Mouse (Mus musculus): ENCODE results near the gene Pdgfra. TPM values are rescaled to one million over a fixed set of nuclear protein-coding genes. Genes with fewer than 3 reads are reported as not detected.
A peak's percentile ranks its signal among the peaks of the same experiment; 100 is the strongest.

The Pdgfra gene
- polyA plus RNA-seq, 1 experiment from 2014 or later = 20.4 TPM

- H3K36me3 ChIP-seq = peaks cover 31% of the 10 kb centered on the region
- 59% methylated on average over 15 of the region's 15 CpGs for WGBS
- no peak for DNase-seq (ENCODE audit: low spot score)
- H3K9me3 ChIP-seq = no peaks in the 10 kb centered on the region
- H3K27ac ChIP-seq = no peak overlapping the region; the same call in 1 of the 2 replicates
- H3K27me3 ChIP-seq (ENCODE audit: insufficient read depth, poor library complexity, severe bottlenecking) = no peaks in the 10 kb centered on the region
- H3K4me1 ChIP-seq (replicated peaks) = peaks cover 11% of the 10 kb centered on the region
- H3K4me3 ChIP-seq = no peak overlapping the region
Measured at GRCm38 (mm10) chr5:75189319-75189987, 37.4 kb downstream of the Pdgfra start.

GRCm38 (mm10) chr5:75193107-75193506 lies 41.0 kb downstream of the Pdgfra start:
- 94% methylated on average over 5 of the region's 5 CpGs for WGBS
- Histone ChIP-seq H3K4me3 (no peak overlapping the region), H3K27me3 (ENCODE audit: insufficient read depth, poor library complexity, severe bottlenecking) (no peaks in the 10 kb centered on the region), H3K36me3 (peaks cover 30% of the 10 kb centered on the region), H3K4me1 (replicated peaks) (peaks cover 11% of the 10 kb centered on the region), H3K9me3 (no peaks in the 10 kb centered on the region), H3K27ac (no peak overlapping the region)
- no peak for DNase-seq (ENCODE audit: low spot score)

GRCm38 (mm10) chr5:75198413-75198812 lies 46.3 kb downstream of the Pdgfra start:
- H3K9me3 ChIP-seq = no peaks in the 10 kb centered on the region
- no peak overlapping the region for H3K4me3 ChIP-seq
- peaks cover 12% of the 10 kb centered on the region; the same call in 1 of the 2 replicates for H3K36me3 ChIP-seq
- H3K27me3 ChIP-seq (ENCODE audit: insufficient read depth, poor library complexity, severe bottlenecking) = no peaks in the 10 kb centered on the region
- DNase-seq (ENCODE audit: low spot score) = no peak
- no peak overlapping the region for H3K27ac ChIP-seq
- 0 out of 2 replicates have a peak, but pooled peaks cover 3% of the 10 kb centered on the region for H3K4me1 ChIP-seq (replicated peaks)
- WGBS = 84% methylated on average over 8 of the region's 8 CpGs

GRCm38 (mm10) chr5:75199698-75200365 lies 47.7 kb downstream of the Pdgfra start:
- Histone ChIP-seq H3K36me3 (peaks cover 6% of the 10 kb centered on the region; the same call in 1 of the 2 replicates), H3K9me3 (no peaks in the 10 kb centered on the region), H3K27ac (no peak overlapping the region), H3K4me3 (no peak overlapping the region), H3K4me1 (replicated peaks) (0 out of 2 replicates have a peak, but pooled peaks cover 3% of the 10 kb centered on the region), H3K27me3 (ENCODE audit: insufficient read depth, poor library complexity, severe bottlenecking) (no peaks in the 10 kb centered on the region)
- DNase-seq (ENCODE audit: low spot score) = no peak
- 81% methylated on average over 9 of the region's 9 CpGs for WGBS

- Histone ChIP-seq H3K27me3 (ENCODE audit: insufficient read depth, poor library complexity, severe bottlenecking) (no peaks in the 10 kb centered on the region), H3K27ac (no peak overlapping the region), H3K4me3 (no peak overlapping the region), H3K36me3 (0 out of 2 replicates have a peak, but pooled peaks cover 1% of the 10 kb centered on the region), H3K4me1 (replicated peaks) (0 out of 2 replicates have a peak, but pooled peaks cover 3% of the 10 kb centered on the region), H3K9me3 (no peaks in the 10 kb centered on the region)
- 96% methylated on average over 10 of the region's 10 CpGs for WGBS
- DNase-seq (ENCODE audit: low spot score) = no peak
Measured at GRCm38 (mm10) chr5:75200366-75200724, 48.3 kb downstream of the Pdgfra start.

- WGBS = 88% methylated on average over 3 of the region's 3 CpGs
- H3K27ac ChIP-seq = no peak overlapping the region
- no peaks in the 10 kb centered on the region for H3K4me1 ChIP-seq (replicated peaks)
- H3K27me3 ChIP-seq (ENCODE audit: insufficient read depth, poor library complexity, severe bottlenecking) = no peaks in the 10 kb centered on the region
- no peak for DNase-seq (ENCODE audit: low spot score)
- H3K36me3 ChIP-seq = no peaks in the 10 kb centered on the region
- H3K9me3 ChIP-seq = no peaks in the 10 kb centered on the region
- H3K4me3 ChIP-seq = no peak overlapping the region
Measured at GRCm38 (mm10) chr5:75207905-75208304, 55.8 kb downstream of the Pdgfra start.

- 25% methylated on average over 1 of the region's 1 CpGs for WGBS
- no peaks in the 10 kb centered on the region for H3K9me3 ChIP-seq
- H3K27me3 ChIP-seq (ENCODE audit: insufficient read depth, poor library complexity, severe bottlenecking) = no peaks in the 10 kb centered on the region
- DNase-seq (ENCODE audit: low spot score) = no peak
- H3K27ac ChIP-seq = peak overlapping the region; percentile 69
- no peaks in the 10 kb centered on the region; the same call in 1 of the 2 replicates for H3K4me1 ChIP-seq (replicated peaks)
- H3K36me3 ChIP-seq = no peaks in the 10 kb centered on the region
- no peak overlapping the region for H3K4me3 ChIP-seq
Measured at GRCm38 (mm10) chr5:75209966-75210365, 57.9 kb downstream of the Pdgfra start.

GRCm38 (mm10) chr5:75214520-75214919 lies 62.4 kb downstream of the Pdgfra start:
- no peak for DNase-seq (ENCODE audit: low spot score)
- no peaks in the 10 kb centered on the region for H3K9me3 ChIP-seq
- no peaks in the 10 kb centered on the region for H3K27me3 ChIP-seq (ENCODE audit: insufficient read depth, poor library complexity, severe bottlenecking)
- H3K4me1 ChIP-seq (replicated peaks) = peaks cover 8% of the 10 kb centered on the region; the same call in 1 of the 2 replicates
- peak overlapping the region; percentile 23; the same call in 1 of the 2 replicates for H3K27ac ChIP-seq
- no peaks in the 10 kb centered on the region for H3K36me3 ChIP-seq
- H3K4me3 ChIP-seq = no peak overlapping the region
- 55% methylated on average over 6 of the region's 6 CpGs for WGBS

- no peaks in the 10 kb centered on the region for H3K36me3 ChIP-seq
- peaks cover 8% of the 10 kb centered on the region; the same call in 1 of the 2 replicates for H3K4me1 ChIP-seq (replicated peaks)
- peak overlapping the region; percentile 23 for H3K27ac ChIP-seq
- no peaks in the 10 kb centered on the region for H3K27me3 ChIP-seq (ENCODE audit: insufficient read depth, poor library complexity, severe bottlenecking)
- no peak for DNase-seq (ENCODE audit: low spot score)
- no peak overlapping the region for H3K4me3 ChIP-seq
- 77% methylated on average over 7 of the region's 7 CpGs for WGBS
- no peaks in the 10 kb centered on the region for H3K9me3 ChIP-seq
Measured at GRCm38 (mm10) chr5:75214929-75215328, 62.8 kb downstream of the Pdgfra start.

- DNase-seq (ENCODE audit: low spot score) = no peak
- Histone ChIP-seq H3K27ac (peak overlapping the region; percentile 40; the same call in 1 of the 2 replicates), H3K4me1 (replicated peaks) (peaks cover 8% of the 10 kb centered on the region; the same call in 1 of the 2 replicates), H3K36me3 (no peaks in the 10 kb centered on the region), H3K9me3 (no peaks in the 10 kb centered on the region), H3K27me3 (ENCODE audit: insufficient read depth, poor library complexity, severe bottlenecking) (no peaks in the 10 kb centered on the region), H3K4me3 (no peak overlapping the region)
- 63% methylated on average over 7 of the region's 7 CpGs for WGBS
Measured at GRCm38 (mm10) chr5:75215678-75216256, 63.7 kb downstream of the Pdgfra start.

- no peak for DNase-seq (ENCODE audit: low spot score)
- H3K4me3 ChIP-seq = no peak overlapping the region
- 83% methylated on average over 10 of the region's 10 CpGs for WGBS
Measured at GRCm38 (mm10) chr5:75221610-75222009, 69.5 kb downstream of the Pdgfra start.

GRCm38 (mm10) chr5:75222491-75223265 lies 70.6 kb downstream of the Pdgfra start:
- H3K36me3 ChIP-seq = no peaks in the 10 kb centered on the region
- no peak overlapping the region for H3K4me3 ChIP-seq
- no peaks in the 10 kb centered on the region for H3K27me3 ChIP-seq (ENCODE audit: insufficient read depth, poor library complexity, severe bottlenecking)
- WGBS = 53% methylated on average over 10 of the region's 10 CpGs
- H3K27ac ChIP-seq = peak overlapping the region; percentile 85
- peak; percentile 80 for DNase-seq (ENCODE audit: low spot score)
- no peaks in the 10 kb centered on the region for H3K9me3 ChIP-seq
- peaks cover 32% of the 10 kb centered on the region for H3K4me1 ChIP-seq (replicated peaks)

More at GRCm38 (mm10) chr5:75221610-75222009, 69.5 kb downstream of the Pdgfra start:
- H3K36me3 ChIP-seq = no peaks in the 10 kb centered on the region
- H3K27me3 ChIP-seq (ENCODE audit: insufficient read depth, poor library complexity, severe bottlenecking) = no peaks in the 10 kb centered on the region
- peaks cover 32% of the 10 kb centered on the region for H3K4me1 ChIP-seq (replicated peaks)
- H3K27ac ChIP-seq = peak overlapping the region; percentile 85
- no peaks in the 10 kb centered on the region for H3K9me3 ChIP-seq

Data from hindbrain, embryonic 10.5 days (tissue).